Mouse (Mus musculus): ENCODE measurements around the gene Tmem104.

Gene Tmem104

DNA sequence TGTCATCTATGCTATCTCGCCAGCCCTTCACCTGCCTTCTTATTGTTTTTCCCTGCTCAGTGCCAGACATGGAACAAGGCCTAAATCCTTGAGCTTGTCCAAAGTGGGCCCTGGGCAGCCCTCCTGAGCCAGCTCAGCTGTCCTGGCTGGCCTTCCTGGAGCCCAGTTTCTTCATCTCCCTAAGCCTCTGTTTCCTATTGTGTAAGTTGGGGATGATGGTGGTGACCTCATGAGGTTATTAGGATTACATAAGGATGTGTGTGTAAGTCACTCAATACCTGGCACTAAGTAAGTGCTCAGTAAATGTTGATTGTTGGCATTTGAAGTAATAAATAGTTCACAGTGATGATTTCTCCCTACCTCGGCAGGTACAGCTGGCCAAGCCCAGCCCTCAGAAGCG is 20.5 kb upstream of the Tmem104 start:
- DNase-seq (ENCODE audit: low read depth, low spot score) = no peak

DNA sequence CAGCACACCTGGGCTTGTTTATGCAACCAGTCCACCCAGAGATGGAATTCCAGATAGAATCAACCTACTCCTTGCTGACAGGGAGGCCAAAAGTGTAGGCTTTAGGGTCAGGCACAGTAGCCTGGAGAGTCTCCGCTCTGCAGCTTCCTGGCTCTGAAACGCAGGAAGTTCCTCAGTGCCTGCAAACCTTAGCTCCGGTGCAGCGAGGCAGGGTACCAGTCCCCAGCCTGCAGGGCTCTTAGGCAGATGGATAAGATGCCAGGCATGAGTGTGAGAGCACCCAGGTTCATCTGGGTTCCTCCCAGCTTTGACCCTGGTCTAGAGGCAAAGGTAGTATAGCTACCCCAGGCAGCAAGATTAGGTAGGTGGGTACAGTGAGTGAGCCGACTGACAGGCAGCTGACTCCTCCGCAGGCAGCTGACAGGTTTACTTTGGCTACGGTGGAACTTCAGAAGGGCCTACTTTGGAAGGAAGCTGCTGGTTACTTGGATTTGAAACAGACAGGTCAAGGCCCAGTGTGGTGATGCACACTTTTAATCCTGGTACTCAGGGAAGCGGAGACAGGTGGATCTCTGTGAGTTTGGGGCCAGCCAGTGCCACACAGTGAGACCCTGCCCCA is 19.5 kb upstream of the Tmem104 start:
- DNase-seq (ENCODE audit: low read depth, low spot score) = no peak

DNA sequence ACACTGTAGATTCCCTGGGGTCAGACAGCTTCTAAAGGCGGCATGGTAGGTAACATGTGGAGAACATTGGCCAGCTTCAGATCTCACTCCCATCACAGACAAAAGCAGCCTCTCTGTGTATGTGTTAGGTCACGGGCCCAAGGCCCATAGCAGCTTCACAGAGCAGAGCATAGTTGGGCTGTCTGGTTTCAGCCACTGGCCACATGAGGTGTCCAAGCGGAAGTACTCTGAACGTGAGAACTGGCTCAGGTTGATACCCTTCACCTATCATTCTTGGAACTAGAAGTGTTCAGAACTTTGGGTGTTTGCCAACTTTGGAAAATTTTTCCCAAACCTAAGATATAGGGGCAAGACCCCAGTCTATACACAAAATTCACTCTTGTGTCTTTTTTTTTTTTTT is 17.9 kb upstream of the Tmem104 start:
- no peak for DNase-seq (ENCODE audit: low read depth, low spot score)

- DNase-seq (ENCODE audit: low read depth, low spot score) = no peak
Measured at GRCm38 (mm10) chr11:115171125-115171524, 16.2 kb upstream of the Tmem104 start.

- no peak for DNase-seq (ENCODE audit: low read depth, low spot score)
Measured at GRCm38 (mm10) chr11:115172825-115173287, 14.4 kb upstream of the Tmem104 start.

DNA sequence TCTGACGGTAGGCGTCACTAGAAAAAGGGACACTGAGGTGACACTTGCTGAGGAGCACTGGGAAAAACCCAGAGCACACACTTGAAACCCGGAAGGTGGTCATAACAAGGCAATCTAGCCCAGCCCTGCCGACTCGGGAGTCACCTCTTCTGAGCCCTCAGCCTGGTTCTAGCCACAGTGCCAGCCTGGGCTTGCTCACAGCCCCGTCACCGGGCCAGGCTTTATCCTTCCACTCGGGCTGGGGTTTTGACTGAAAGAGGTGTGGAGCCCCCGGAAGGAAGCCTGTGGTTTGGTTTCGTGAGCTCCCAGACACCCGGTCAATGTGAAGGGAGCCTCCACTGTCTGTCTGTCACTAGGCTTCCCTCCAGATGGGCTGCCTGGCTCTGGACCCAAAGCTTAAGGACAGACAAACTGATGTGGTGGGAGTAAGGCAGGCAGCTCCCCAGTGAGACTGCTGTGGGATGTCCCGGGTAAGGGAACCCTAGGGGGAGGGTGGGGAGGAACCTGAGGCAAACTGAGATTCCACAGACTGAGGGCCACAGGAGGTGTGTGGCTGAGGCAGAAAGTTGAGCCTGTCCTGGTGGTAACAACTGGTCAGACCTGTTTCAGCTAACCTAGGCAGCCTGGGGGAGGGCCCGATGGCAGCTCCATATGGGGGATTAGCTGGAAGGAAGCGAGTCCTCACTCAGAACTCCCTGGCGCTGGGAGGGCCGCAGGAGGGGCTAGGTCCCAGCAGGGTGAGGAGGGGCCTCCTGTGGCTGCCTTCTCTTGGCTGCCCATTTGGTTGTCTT is 13.5 kb upstream of the Tmem104 start:
- no peak for DNase-seq (ENCODE audit: low read depth, low spot score)

GRCm38 (mm10) chr11:115176399-115177190 is 10.7 kb upstream of the Tmem104 start:
- DNase-seq (ENCODE audit: low read depth, low spot score) = no peak

GRCm38 (mm10) chr11:115177559-115178195 is 9.6 kb upstream of the Tmem104 start:
- DNase-seq (ENCODE audit: low read depth, low spot score) = no peak

DNA sequence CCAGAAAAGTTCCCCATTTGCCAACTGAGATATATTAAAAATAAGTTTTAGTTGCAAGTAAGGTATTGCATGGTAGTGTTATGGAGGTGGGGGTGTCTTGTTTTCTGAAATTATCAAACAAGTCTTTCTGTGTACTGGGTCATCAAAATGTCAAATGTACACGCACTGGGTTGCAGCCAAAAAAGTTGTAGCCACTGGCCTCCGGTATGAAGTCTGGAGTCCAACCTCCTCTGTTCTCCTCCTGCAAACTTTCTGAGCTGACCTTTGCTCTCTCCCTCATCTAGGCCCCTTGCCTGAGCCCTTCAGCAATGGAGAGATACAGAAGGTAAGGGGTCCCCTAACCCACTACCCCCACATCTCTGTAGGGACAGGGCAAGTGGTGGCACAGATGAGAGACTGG is 8.5 kb upstream of the Tmem104 start:
- no peak for DNase-seq (ENCODE audit: low read depth, low spot score)

- no peak for DNase-seq (ENCODE audit: low read depth, low spot score)
Measured at GRCm38 (mm10) chr11:115179191-115179590, 8.1 kb upstream of the Tmem104 start.

GRCm38 (mm10) chr11:115179881-115180280 is 7.4 kb upstream of the Tmem104 start:
- DNase-seq (ENCODE audit: low read depth, low spot score) = no peak

GRCm38 (mm10) chr11:115181913-115182638 is 5.2 kb upstream of the Tmem104 start:
- peak; percentile 67 for DNase-seq (ENCODE audit: low read depth, low spot score)

GRCm38 (mm10) chr11:115184973-115185372 is 2.3 kb upstream of the Tmem104 start:
- no peak for DNase-seq (ENCODE audit: low read depth, low spot score)

DNA sequence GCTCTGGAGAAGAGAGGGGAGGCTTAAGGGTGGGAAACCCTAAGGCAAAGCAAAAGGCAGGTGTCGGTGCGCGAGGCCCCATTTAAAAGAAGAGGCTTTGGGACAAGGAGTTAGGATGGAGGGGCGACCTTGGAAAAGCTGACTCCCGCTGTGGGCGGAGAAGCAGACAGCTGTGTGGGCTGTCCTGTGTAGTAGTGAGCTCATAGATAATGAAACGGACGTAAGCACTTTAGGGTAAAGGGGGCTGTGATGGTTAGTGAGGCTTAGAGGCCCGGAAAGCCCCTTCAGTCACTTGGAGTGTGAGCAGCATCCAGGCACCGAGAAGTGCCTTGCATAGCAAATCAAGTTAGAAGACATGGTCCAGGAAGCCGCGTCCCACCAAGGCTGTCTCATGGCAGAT is 406 bp downstream of the Tmem104 start, which contains the start of gene Nat9:
Gene Nat9 (minus strand): TSS at position 167 of the 400 bp plus-strand sequence.
- DNase-seq (ENCODE audit: low read depth, low spot score) = no peak

DNA sequence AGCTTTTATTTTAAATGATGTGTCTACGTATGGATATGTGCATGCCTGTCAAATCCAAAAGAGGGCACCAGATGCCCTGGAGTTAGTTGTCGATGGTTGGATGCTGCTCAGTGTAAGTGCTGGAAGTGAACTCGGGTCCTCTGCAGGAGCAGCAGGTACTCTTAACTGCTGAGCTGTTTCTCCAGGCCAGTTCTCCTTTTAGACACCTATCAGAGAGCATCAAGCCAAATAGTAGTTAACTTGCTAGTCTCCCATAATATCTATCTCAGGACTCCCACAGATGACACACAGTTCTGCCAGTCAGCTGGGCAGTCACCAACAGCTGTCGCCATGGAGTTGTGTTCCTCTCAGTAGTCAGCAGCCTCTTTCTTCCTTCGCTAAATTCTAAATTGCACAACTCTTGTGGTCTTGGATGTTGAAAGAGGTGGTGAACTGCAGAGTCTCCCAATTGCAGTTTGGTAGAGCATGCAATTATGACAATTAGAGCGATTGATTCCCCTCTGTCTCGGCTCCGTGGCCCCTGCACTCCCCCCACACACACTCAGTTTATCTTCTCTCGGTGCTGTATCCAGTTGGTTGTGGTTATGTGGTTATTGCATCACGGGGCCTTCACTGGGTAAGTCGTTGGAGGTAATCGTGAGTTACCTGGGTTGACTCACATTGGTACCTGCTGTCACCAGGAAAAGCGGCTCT is 1.4 kb downstream of the Tmem104 start:
- no peak for DNase-seq (ENCODE audit: low read depth, low spot score)

- no peak for DNase-seq (ENCODE audit: low read depth, low spot score)
Measured at GRCm38 (mm10) chr11:115189304-115189703, 2.0 kb downstream of the Tmem104 start.

DNA sequence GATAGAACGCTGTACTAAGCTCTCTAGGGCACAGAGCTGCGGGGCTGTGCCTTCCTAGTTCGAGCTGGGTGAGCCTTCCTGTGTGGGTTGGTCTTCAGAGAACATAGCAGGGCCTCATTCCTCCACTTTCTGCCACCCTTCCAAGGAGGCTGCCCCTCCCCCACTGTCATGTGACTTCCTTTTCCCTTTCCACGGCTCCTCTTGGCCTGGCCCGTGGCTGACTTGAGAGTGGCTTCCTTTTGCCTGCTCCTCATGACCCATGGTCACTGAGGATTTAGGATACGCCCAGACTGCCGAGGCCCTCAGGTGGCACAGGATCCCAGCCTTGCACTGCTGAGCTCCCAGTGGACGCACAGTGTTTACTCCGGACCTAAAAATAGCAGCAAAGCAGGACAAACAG is 4.9 kb downstream of the Tmem104 start:
- no peak for DNase-seq (ENCODE audit: low read depth, low spot score)

DNA sequence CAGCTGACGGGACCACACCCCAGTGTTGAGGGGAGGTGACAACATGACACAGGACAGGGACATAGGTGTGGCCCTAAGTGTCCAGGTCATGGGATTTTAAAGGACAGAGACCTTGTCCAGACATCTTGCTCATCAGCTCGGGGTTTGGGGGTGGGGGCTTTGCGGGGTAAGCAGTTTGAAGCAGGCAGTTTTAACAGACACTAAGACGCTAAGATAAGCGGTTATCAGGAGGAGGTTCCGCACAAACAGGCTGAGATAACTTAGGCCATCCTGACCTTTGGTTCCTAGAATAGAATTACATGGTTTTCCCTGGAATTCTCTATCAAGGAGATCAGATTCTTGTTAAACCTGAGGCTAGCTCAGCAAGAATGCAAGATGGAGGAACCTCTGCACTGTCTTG is 7.4 kb downstream of the Tmem104 start:
- DNase-seq (ENCODE audit: low read depth, low spot score) = no peak

DNA sequence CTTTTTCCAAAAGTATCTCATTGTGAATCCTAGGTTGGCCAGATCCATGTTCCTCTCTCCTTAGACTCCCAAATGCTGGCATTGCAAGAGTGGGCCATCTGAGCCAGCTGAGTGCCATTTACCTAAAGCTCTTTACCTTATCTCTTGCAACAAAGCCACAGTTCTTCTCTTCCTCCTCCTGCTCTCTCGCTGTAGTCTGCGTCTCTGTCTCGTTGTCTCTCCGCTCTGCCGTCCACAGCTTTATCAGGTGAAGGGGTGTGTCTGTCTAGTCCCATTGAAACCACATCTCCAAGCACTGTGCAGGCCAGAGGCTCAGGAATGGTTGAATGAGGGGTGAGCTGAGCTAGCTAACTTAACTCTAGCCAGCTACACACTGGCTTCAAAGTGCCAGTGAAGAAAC is 8.6 kb downstream of the Tmem104 start:
- DNase-seq (ENCODE audit: low read depth, low spot score) = no peak

- no peak for DNase-seq (ENCODE audit: low read depth, low spot score)
Measured at GRCm38 (mm10) chr11:115197558-115197957, 10.3 kb downstream of the Tmem104 start.

Data from retina, postnatal 7 days (tissue).